Mouse (Mus musculus): ENCODE results near the gene Acvr1c.
A peak's percentile ranks its signal among the peaks of the same experiment; 100 is the strongest.

The Acvr1c gene

GRCm38 (mm10) chr2:58357414-58358131 lies at the start of gene Acvr1c:
Gene Acvr1c, minus strand, starts transcription at chr2:58357895.
- no peak for DNase-seq (ENCODE audit: low read depth, low spot score)

- DNase-seq (ENCODE audit: low read depth, low spot score), result no peak
Measured at GRCm38 (mm10) chr2:58403481-58403880, 45.8 kb upstream of the Acvr1c start.

GRCm38 (mm10) chr2:58388601-58389000 lies 30.9 kb upstream of the Acvr1c start:
- DNase-seq (ENCODE audit: low read depth, low spot score), result no peak

- DNase-seq (ENCODE audit: low read depth, low spot score), result no peak
Measured at GRCm38 (mm10) chr2:58380020-58380419, 22.3 kb upstream of the Acvr1c start.

- no peak for DNase-seq (ENCODE audit: low read depth, low spot score)
Measured at GRCm38 (mm10) chr2:58379475-58379874, 21.8 kb upstream of the Acvr1c start.

GRCm38 (mm10) chr2:58377417-58378130 lies 19.9 kb upstream of the Acvr1c start:
- DNase-seq (ENCODE audit: low read depth, low spot score), result no peak

- no peak for DNase-seq (ENCODE audit: low read depth, low spot score)
Measured at GRCm38 (mm10) chr2:58366196-58366595, 8.5 kb upstream of the Acvr1c start.

GRCm38 (mm10) chr2:58361361-58362046 lies 3.8 kb upstream of the Acvr1c start:
- no peak for DNase-seq (ENCODE audit: low read depth, low spot score)

- no peak for DNase-seq (ENCODE audit: low read depth, low spot score)
Measured at GRCm38 (mm10) chr2:58358132-58358460, 401 bp upstream of the Acvr1c start.

- no peak for DNase-seq (ENCODE audit: low read depth, low spot score)
Measured at GRCm38 (mm10) chr2:58357068-58357413, 654 bp downstream of the Acvr1c start.

GRCm38 (mm10) chr2:58354389-58354788 lies 3.3 kb downstream of the Acvr1c start:
- no peak for DNase-seq (ENCODE audit: low read depth, low spot score)

- no peak for DNase-seq (ENCODE audit: low read depth, low spot score)
Measured at GRCm38 (mm10) chr2:58352846-58353245, 4.8 kb downstream of the Acvr1c start.

GRCm38 (mm10) chr2:58350657-58351056 lies 7.0 kb downstream of the Acvr1c start:
- DNase-seq (ENCODE audit: low read depth, low spot score), result no peak

GRCm38 (mm10) chr2:58336730-58337129 lies 21.0 kb downstream of the Acvr1c start:
- no peak for DNase-seq (ENCODE audit: low read depth, low spot score)

- no peak for DNase-seq (ENCODE audit: low read depth, low spot score)
Measured at GRCm38 (mm10) chr2:58329589-58329988, 28.1 kb downstream of the Acvr1c start.

GRCm38 (mm10) chr2:58324118-58324901 lies 33.4 kb downstream of the Acvr1c start:
- peak; percentile 39 for DNase-seq (ENCODE audit: low read depth, low spot score)

GRCm38 (mm10) chr2:58323274-58323673 lies 34.4 kb downstream of the Acvr1c start:
- no peak for DNase-seq (ENCODE audit: low read depth, low spot score)

GRCm38 (mm10) chr2:58316186-58316585 lies 41.5 kb downstream of the Acvr1c start:
- DNase-seq (ENCODE audit: low read depth, low spot score), result no peak

- no peak for DNase-seq (ENCODE audit: low read depth, low spot score)
Measured at GRCm38 (mm10) chr2:58309695-58310094, 48.0 kb downstream of the Acvr1c start.

- DNase-seq (ENCODE audit: low read depth, low spot score), result no peak
Measured at GRCm38 (mm10) chr2:58304450-58304849, 53.2 kb downstream of the Acvr1c start.

GRCm38 (mm10) chr2:58289759-58290431 lies 67.8 kb downstream of the Acvr1c start:
- DNase-seq (ENCODE audit: low read depth, low spot score), result no peak

Measured in embryo, embryonic 11.5 days (tissue).